Mouse (Mus musculus): Measurements from ENCODE around the gene Rnf13.

DNA sequence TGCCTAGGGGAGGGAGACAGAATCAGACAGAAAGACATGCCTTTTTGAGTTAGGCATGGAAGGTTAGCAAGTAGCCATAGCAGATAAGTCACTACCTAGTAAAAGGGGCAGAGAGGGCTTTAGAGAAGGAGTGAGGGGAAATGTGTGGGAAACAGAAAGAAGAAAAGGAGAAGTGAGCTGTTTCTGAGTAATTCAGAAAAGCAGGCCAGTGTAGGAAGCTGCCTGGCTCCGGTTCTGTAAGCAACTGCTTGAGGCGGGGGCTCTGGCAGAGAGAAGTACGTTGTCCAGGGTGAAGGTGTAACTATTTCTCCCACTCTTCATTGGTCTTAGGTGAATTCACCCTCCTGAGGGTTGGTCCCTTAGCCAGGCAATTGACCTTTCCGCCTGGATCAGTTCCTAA, 39.6 kb upstream of the Rnf13 start:
- TF ChIP-seq GATA1 (IDR thresholded peaks at IDR 0.05; ENCODE audit: borderline replicate concordance, low read length) (no peak), FLI1 (IDR thresholded peaks at IDR 0.05; ENCODE audit: low read length) (no peak)
